Mouse (Mus musculus): ENCODE data around the gene Synm. TPM values are rescaled to one million over a fixed set of nuclear protein-coding genes. Genes with fewer than 3 reads are reported as not detected.

The Synm gene
- total and polyA plus RNA-seq, 3 experiments, result 0.01 TPM; not detected in 2

GRCm38 (mm10) chr7:67718804-67719203 lies 40.7 kb downstream of the Synm start:
- H3K27ac ChIP-seq (ENCODE audit: control insufficient read depth, low read depth, low read length), result no peak overlapping the region
- no peak for TF ChIP-seq ELF1 (IDR thresholded peaks at IDR 0.05; ENCODE audit: low read depth, low read length)
- TF ChIP-seq E2F4 (IDR thresholded peaks at IDR 0.05; ENCODE audit: borderline replicate concordance, low read depth, low read length), result no peak
- TF ChIP-seq CHD2 (IDR thresholded peaks at IDR 0.05; ENCODE audit: low read length), result no peak
- no peaks in the 10 kb centered on the region for H3K4me1 ChIP-seq (ENCODE audit: control insufficient read depth in 1 of 2, insufficient read depth in 2 of 2, low read length in 2 of 2)
- no peaks in the 10 kb centered on the region for H3K27me3 ChIP-seq (ENCODE audit: control insufficient read depth in 1 of 2, insufficient read depth in 2 of 2, low read length in 2 of 2)
- no peak overlapping the region for H3K4me3 ChIP-seq (ENCODE audit: control insufficient read depth in 1 of 2, insufficient read depth in 1 of 2, low read depth in 2 of 2, low read length in 2 of 2)
- no peaks in the 10 kb centered on the region for H3K9me3 ChIP-seq (replicated peaks; ENCODE audit: insufficient read depth, low read length)
- no peak overlapping the region for H3K9ac ChIP-seq (ENCODE audit: control insufficient read depth, low read depth, low read length, poor library complexity, severe bottlenecking)
- no peaks in the 10 kb centered on the region for H3K36me3 ChIP-seq (ENCODE audit: control insufficient read depth in 1 of 2, insufficient read depth in 2 of 2, low read length in 2 of 2)
- DNase-seq (ENCODE audit: low read depth, low spot score), result no peak
- H3K79me2 ChIP-seq (ENCODE audit: control insufficient read depth, insufficient read depth, low read length, poor library complexity), result no peaks in the 10 kb centered on the region

GRCm38 (mm10) chr7:67717520-67717919 lies 42.0 kb downstream of the Synm start:
- DNase-seq (ENCODE audit: low read depth, low spot score), result no peak
- H3K27me3 ChIP-seq (ENCODE audit: control insufficient read depth in 1 of 2, insufficient read depth in 2 of 2, low read length in 2 of 2), result no peaks in the 10 kb centered on the region
- no peaks in the 10 kb centered on the region for H3K36me3 ChIP-seq (ENCODE audit: control insufficient read depth in 1 of 2, insufficient read depth in 2 of 2, low read length in 2 of 2)
- no peaks in the 10 kb centered on the region for H3K79me2 ChIP-seq (ENCODE audit: control insufficient read depth, insufficient read depth, low read length, poor library complexity)
- H3K9ac ChIP-seq (ENCODE audit: control insufficient read depth, low read depth, low read length, poor library complexity, severe bottlenecking), result no peak overlapping the region
- H3K9me3 ChIP-seq (replicated peaks; ENCODE audit: insufficient read depth, low read length), result no peaks in the 10 kb centered on the region
- TF ChIP-seq GATA1 (IDR thresholded peaks at IDR 0.05; ENCODE audit: low read depth, low read length), result no peak
- TF ChIP-seq POLR2AphosphoS2 (IDR thresholded peaks at IDR 0.05; ENCODE audit: low read length), result no peak
- TF ChIP-seq MAZ (IDR thresholded peaks at IDR 0.05; ENCODE audit: low read depth, low read length), result no peak
- TF ChIP-seq USF1 (IDR thresholded peaks at IDR 0.05; ENCODE audit: low read depth, low read length), result no peak
- no peak for TF ChIP-seq MXI1 (IDR thresholded peaks at IDR 0.05; ENCODE audit: low read depth, low read length)
- no peak overlapping the region for H3K4me3 ChIP-seq (ENCODE audit: control insufficient read depth in 1 of 2, insufficient read depth in 1 of 2, low read depth in 2 of 2, low read length in 2 of 2)
- H3K27ac ChIP-seq (ENCODE audit: control insufficient read depth, low read depth, low read length), result no peak overlapping the region
- no peaks in the 10 kb centered on the region for H3K4me1 ChIP-seq (ENCODE audit: control insufficient read depth in 1 of 2, insufficient read depth in 2 of 2, low read length in 2 of 2)

DNA sequence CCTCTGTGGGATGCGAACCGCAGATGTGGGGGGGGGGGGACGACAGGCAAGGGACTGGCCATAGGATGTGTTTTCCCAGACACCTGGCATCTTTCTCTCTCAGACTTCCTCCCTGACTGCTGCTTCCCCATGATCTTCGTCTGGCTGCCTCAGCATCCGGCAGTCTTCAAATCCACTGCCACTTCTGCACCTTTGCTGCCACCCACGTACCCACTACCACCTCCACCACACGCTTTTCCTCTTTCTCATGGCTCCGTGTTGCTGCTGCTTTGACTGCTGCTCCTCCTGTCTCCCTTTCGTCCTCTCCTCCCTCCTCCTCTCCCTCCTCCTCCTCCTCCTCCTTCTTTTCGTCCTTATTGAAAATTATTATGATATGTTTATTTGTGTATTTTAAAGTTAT lies 42.6 kb downstream of the Synm start:
- Histone ChIP-seq H3K79me2 (ENCODE audit: control insufficient read depth, insufficient read depth, low read length, poor library complexity) (no peaks in the 10 kb centered on the region), H3K4me3 (ENCODE audit: control insufficient read depth in 1 of 2, insufficient read depth in 1 of 2, low read depth in 2 of 2, low read length in 2 of 2) (no peak overlapping the region), H3K9ac (ENCODE audit: control insufficient read depth, low read depth, low read length, poor library complexity, severe bottlenecking) (no peak overlapping the region), H3K4me1 (ENCODE audit: control insufficient read depth in 1 of 2, insufficient read depth in 2 of 2, low read length in 2 of 2) (no peaks in the 10 kb centered on the region), H3K9me3 (replicated peaks; ENCODE audit: insufficient read depth, low read length) (no peaks in the 10 kb centered on the region), H3K27me3 (ENCODE audit: control insufficient read depth in 1 of 2, insufficient read depth in 2 of 2, low read length in 2 of 2) (no peaks in the 10 kb centered on the region), H3K27ac (ENCODE audit: control insufficient read depth, low read depth, low read length) (no peak overlapping the region), H3K36me3 (ENCODE audit: control insufficient read depth in 1 of 2, insufficient read depth in 2 of 2, low read length in 2 of 2) (no peaks in the 10 kb centered on the region)
- TF ChIP-seq JUND (IDR thresholded peaks at IDR 0.05; ENCODE audit: low read depth, low read length), result no peak
- no peak for TF ChIP-seq EP300 (IDR thresholded peaks at IDR 0.05; ENCODE audit: low read depth in 1 of 2, low read length in 2 of 2)
- TF ChIP-seq TBP (IDR thresholded peaks at IDR 0.05; ENCODE audit: low read depth, low read length), result no peak
- TF ChIP-seq MXI1 (IDR thresholded peaks at IDR 0.05; ENCODE audit: low read depth, low read length), result no peak
- no peak for TF ChIP-seq POLR2AphosphoS2 (IDR thresholded peaks at IDR 0.05; ENCODE audit: low read length)
- TF ChIP-seq ETS1 (IDR thresholded peaks at IDR 0.05; ENCODE audit: low read depth, low read length), result no peak
- no peak for TF ChIP-seq TCF12 (IDR thresholded peaks at IDR 0.05; ENCODE audit: low read depth, low read length)
- TF ChIP-seq MAZ (IDR thresholded peaks at IDR 0.05; ENCODE audit: low read depth, low read length), result no peak
- TF ChIP-seq ZC3H11A (IDR thresholded peaks at IDR 0.05; ENCODE audit: low read depth, low read length), result no peak
- no peak for TF ChIP-seq NELFE (IDR thresholded peaks at IDR 0.05; ENCODE audit: low read depth, low read length)
- TF ChIP-seq E2F4 (IDR thresholded peaks at IDR 0.05; ENCODE audit: borderline replicate concordance, low read depth, low read length), result no peak
- TF ChIP-seq POLR2AphosphoS5 (IDR thresholded peaks at IDR 0.05; ENCODE audit: borderline replicate concordance, low read depth, low read length), result no peak
- DNase-seq (ENCODE audit: low read depth, low spot score), result no peak

All from MEL (cell line).